Mouse (Mus musculus) adrenal gland, postnatal 4 days (tissue): ENCODE data around the gene Chid1. TPM values are rescaled to one million over a fixed set of nuclear protein-coding genes. Genes with fewer than 3 reads are reported as not detected.
A peak's percentile ranks its signal among the peaks of the same experiment; 100 is the strongest.

Experiments used
- DNase-seq, 2 experiments: peaks; one replicate each; pipeline ENCODE4 v3.0.0; 2021 to 2022; ENCODE audit warnings: low spot score in 2 of 2, mixed read lengths in 2 of 2
- total RNA-seq, 2 experiments: library from RNA; stranded (reverse); gene quantifications; 2 replicates each; pipeline ENCODE4 v1.2.3; 2021

The Chid1 gene
- total RNA-seq, 2 experiments from 2014 or later: 42.4 to 49.2 TPM

GRCm38 (mm10) chr7:141559726-141560325 lies 20.2 kb upstream of the Chid1 start:
- DNase-seq: no peak

DNA sequence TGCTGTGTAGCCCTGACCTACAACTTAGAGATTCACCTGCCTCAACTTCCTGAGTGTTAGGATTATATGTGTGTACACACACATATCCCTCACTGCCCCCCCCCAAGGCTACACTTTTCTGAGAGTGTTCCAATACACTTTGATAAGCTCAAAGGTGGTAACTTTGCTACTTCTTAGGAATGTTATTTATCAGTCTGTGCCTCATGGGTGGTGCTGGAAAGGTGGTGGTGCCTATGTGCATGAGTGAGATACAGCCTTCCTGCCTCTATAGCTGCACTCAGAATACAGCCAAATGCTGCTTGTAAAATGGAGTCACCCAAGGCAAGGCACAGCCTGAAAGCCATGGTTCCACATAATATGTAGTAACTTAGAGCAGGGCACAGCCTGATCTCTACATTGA lies 19.3 kb upstream of the Chid1 start:
- DNase-seq: no peak

GRCm38 (mm10) chr7:141558329-141558776 lies 18.7 kb upstream of the Chid1 start:
- no peak for DNase-seq

DNA sequence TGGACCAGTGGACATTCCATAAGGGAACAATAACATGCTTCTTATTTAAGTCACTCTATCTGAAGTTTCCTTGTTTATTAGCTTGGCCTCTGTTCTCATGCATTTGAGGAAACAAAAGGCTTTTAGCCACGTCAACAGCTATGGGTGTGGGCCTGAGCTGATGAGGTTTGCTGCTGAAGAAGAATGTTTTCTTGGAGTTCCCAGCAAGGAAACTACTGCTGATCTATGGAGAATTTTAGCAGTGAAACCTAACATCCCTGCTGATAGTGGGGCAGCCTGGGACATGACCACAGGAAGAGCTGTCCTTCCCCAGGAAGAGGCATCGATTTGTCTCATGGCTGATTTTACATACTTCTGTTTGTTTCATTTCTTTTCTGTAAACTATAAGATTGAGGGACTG lies 10.8 kb upstream of the Chid1 start:
- no peak for DNase-seq

- no peak for DNase-seq
These were observed 9.9 kb upstream of the Chid1 start for GRCm38 (mm10) chr7:141549432-141550061.

GRCm38 (mm10) chr7:141544654-141545053 lies 5.0 kb upstream of the Chid1 start:
- no peak for DNase-seq

- DNase-seq: no peak
These were observed 2.9 kb upstream of the Chid1 start for GRCm38 (mm10) chr7:141542588-141542987.

GRCm38 (mm10) chr7:141541681-141542080 lies 2.0 kb upstream of the Chid1 start:
- no peak for DNase-seq

GRCm38 (mm10) chr7:141540312-141541081 lies 840 bp upstream of the Chid1 start:
- no peak for DNase-seq

DNA sequence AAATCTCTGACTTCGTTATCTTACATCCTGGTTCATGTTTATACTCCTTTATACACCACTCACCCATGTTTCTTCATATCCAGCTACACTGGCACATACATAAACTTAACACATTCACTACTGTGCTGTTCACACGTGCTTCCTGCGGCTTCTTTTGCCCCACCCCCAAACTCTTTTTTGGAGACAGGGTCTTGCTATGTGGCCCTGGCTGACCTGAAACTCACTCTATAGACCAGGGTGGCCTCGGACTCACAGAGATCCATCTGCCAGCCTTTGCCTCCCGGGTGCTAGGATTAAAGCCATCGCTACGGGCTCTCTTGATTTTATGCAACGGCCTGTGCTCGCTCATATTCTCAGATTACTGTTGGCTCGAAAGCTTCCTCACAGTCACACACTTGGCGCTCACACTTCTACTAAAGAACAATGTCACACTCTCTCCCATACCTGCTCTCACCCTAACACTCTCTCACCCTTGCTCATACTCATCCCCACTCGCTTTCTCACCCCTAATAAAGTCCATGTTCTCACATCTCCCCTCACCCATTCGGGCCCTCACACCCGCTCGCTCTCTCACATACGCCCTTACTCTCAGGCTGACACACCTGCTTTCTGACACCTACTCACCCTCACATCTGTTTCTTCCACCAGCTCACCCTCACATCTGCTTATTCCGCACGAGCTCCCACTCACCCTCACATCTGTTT lies 653 bp downstream of the Chid1 start:
- DNase-seq: no peak

- DNase-seq: no peak
These were observed 4.1 kb downstream of the Chid1 start for GRCm38 (mm10) chr7:141535570-141535969.

GRCm38 (mm10) chr7:141525580-141525925 lies 14.1 kb downstream of the Chid1 start:
- no peak for DNase-seq

DNA sequence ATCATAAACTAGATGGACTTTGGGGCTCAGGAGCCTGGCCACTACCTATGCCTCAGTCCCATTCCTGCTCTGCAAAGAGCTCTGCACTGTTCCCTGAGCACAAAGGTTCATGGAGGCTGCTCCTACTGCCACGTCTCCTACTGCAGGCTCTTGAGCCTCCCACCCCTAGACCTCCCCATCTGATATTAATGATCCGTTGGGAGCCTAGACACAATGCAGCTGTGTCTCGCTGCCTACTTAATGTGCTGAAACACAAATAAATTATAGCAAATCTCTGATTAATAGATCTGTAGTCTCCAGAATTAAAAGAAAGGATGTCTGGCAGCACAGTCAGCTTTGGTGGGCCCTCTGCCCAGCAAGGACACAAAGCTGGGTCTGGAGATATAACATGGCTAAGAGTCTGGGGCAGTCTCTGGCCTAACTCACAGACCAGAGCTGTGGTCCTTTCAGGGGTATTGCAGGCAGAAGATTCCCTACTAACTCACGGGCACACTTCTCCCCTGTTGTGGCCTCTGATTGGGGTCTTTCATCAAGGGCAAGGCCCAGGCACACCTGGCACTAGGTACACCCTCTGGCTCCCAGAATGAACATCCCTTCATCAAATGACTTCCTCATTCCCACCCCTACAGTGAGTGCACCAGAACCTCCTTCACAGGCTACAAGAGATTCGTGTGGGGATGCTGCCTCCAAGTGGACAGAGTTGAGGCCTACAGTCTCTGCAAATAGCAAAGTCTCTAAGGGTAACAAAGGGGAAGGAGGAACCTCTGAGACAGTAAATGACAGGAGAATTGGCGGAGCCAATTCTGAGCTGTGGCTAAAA lies 14.7 kb downstream of the Chid1 start:
- DNase-seq: peak; percentile 21 to 61

DNA sequence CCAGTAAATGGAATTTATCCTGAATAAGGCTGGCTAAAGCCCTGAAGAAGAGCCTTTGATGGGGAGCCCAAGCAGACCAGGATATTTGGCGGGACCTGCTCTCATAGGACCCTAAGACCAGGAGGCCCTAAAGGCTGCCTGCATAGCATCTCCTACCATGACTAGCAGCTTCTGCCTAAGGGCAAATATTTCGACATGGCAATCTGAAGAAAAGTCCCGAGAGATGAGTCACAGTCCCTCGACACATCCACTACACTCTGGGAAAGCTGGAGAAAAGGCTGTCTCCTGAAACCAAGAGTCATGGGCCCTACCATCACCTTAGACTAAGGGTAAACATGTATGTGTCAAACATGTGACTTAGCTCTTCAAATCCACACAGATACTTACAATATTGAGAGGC lies 15.4 kb downstream of the Chid1 start:
- no peak for DNase-seq

DNA sequence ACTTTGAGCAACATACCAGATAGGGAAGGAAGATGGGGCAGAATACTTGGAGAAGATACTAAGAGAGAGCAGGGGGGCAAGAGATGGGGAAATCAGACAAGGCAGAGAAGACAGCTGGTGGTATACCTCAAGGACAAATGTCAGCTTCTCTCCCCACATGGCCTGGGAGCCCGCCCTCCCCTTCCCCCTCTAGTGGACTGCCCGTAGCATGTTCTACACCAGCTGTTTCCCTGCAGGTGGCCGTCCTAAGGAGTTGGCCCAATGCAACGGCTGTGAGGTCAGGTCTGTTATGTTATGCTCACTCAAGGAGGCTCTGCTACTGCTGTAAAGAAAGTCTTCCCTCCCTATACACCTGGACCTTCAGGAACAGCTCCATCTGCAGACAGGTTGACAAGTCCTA lies 16.6 kb downstream of the Chid1 start:
- DNase-seq: no peak

DNA sequence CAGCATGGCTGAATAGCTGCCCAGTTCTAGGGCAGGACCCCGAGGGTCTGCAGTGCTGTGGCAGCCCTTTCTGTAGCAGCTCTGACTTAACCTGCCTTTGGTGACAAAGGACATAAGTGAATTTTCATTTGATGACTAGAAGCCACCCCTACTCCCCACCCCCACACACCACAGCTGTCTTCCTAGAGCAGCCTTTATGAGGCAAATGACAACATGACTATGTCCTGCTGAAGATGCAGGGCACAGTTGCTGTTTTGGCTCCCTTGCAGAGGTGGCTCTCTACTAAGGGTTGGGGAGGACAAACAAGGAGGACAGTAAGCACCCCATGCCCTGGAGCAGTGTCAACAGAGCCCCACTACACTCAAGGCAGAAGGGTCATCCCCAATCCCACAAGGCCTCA lies 19.9 kb downstream of the Chid1 start:
- no peak for DNase-seq

DNA sequence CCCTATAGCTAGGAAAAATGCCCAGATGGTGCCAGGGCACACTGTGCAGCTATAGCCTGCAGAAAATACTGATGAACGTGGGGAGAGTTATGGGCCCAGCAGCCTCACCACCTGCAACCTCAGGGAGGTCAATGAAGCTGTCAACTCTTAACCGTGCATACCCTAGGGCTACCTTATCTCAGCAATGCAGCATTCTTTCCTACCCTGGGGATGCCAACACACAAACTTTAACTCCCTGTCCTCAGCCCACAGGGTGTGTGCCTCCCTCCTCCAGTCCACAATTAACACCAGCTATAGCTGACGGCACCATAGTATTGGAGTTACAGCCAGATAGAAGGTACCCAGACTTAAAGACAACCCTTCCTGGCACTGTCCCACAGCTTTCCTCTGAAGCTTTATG lies 20.7 kb downstream of the Chid1 start:
- no peak for DNase-seq

GRCm38 (mm10) chr7:141518296-141518695 lies 21.4 kb downstream of the Chid1 start:
- no peak for DNase-seq

GRCm38 (mm10) chr7:141517638-141518037 lies 22.0 kb downstream of the Chid1 start:
- DNase-seq: no peak

- no peak for DNase-seq
These were observed 28.9 kb downstream of the Chid1 start for GRCm38 (mm10) chr7:141510681-141511191.

DNA sequence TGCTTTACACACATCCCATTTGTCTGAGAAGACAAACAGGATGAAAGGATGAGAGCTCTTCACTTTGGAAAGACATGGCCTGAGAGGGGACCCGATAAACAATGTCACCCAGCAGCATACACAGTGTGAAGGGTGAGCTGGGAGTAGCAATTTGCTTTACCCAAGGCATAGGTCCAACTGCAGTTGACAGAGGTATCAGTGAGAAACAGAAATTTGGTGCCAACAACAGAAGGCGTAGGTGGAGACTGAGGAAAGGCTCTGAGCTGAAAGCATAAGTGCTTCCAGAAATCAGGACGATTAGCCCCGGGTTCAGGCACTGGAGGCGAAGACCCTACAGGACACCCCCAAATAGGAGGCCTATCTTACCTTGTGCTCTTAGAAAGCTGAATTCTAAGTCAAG lies 29.5 kb downstream of the Chid1 start:
- no peak for DNase-seq
